Mouse (Mus musculus): ENCODE measurements around the gene Nfam1.
A peak's percentile ranks its signal among the peaks of the same experiment; 100 is the strongest.

The Nfam1 gene

GRCm38 (mm10) chr15:83038812-83039211 is 5.7 kb upstream of the Nfam1 start:
- no peak for DNase-seq (ENCODE audit: low read depth, low spot score)

DNA sequence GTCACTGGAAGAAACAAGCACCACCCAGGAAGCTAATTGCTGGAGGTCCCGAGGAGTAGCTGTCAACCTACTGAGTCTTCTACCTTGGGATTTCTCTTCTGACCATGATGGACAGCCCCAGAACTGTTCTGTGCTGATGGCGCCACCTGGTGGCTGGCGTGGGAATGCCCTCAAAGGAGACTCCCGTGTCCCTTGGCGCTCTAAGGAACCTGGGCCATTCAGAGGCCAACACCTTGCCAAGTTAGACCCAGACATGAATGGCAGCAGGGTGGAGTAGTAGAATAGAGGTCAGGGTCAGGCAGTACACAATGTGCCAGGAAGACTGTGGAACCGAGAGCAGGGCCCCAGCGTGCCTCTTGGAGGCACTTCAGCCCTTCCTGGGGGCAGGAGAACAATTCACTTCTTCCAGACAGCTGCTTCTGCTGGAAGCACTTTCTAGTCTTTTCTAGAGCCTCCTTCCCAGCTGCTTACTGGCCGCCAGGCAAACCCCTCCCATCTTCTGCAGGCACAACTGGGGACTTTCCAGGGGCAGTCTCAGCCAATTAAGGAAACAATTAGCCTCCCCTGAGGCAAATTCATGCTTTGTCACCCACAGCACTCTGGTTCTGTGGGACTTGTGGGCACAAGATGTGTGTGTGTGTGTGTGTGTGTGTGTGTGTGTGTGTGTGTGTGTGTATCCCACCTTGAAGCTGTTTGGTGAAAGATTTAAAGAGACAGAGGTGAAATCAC is 4.8 kb upstream of the Nfam1 start:
- no peak for DNase-seq (ENCODE audit: low read depth, low spot score)

DNA sequence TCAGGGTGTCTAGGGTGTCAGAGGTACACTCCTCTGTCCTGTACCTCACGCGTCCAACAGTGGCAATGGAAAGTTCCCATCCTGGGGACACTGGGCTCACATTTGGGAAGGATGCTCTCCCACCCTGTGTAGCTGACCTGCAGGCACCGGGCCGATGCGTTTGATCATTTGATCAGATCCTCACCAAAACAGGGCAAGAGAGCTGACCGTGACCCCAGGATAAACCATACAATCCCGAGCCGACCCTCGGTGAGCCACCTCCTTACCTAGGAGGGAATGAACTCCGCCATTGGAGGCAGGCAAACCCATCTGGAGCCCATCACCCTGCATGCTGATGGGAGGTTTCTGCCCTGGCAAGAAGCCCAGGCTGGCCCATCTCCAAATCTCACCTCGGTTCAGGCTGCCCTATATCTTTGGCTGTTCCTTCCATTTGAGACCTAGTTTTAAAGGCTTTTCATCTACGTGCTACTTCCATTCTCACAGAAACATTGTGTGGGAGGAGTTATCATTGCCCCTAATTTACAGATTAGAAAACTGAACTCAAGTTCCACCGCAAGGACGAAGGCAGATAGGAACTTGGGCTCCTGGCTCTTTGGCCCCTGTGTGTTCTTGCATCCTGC is 3.9 kb upstream of the Nfam1 start:
- no peak for DNase-seq (ENCODE audit: low read depth, low spot score)

- no peak for DNase-seq (ENCODE audit: low read depth, low spot score)
Observed at GRCm38 (mm10) chr15:83036089-83036488, 3.0 kb upstream of the Nfam1 start.

DNA sequence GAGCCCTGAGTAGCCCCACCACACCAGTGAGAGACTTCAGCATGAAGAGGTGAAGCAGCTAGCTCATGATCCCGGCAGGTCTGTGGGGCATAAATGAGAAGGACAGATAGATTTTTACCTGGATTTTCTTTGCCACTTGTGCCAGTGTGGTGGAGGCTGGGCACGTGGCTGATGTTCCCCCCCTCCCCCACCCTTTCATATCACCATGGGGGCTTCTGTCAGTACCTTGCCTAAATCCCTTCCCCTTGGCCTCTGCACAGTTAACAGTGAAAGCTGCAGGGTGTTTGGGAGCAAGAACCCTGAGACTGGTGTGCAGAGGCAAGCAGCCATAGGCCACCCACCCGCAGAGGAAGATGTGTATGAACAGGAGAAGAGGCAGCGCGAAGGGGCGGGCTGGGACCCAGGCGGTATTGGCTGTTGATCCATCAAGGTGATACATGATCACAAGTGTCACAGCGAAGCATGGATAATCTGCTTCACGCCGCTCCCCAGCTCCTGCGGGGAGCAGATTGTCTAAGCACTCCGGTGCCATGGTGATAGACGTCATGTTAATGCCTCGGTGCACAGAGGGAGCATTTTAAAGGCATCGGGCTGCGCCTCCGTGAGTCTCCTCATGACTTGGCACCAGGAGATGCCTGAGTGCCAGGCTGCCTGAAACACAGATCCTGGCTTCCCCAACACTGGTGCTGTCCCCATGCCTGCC is 1.3 kb upstream of the Nfam1 start:
- DNase-seq (ENCODE audit: low read depth, low spot score): no peak

- no peak for DNase-seq (ENCODE audit: low read depth, low spot score)
Observed at GRCm38 (mm10) chr15:83030884-83031283, 2.2 kb downstream of the Nfam1 start.

GRCm38 (mm10) chr15:83029725-83030718 is 3.1 kb downstream of the Nfam1 start:
- no peak for DNase-seq (ENCODE audit: low read depth, low spot score)

DNA sequence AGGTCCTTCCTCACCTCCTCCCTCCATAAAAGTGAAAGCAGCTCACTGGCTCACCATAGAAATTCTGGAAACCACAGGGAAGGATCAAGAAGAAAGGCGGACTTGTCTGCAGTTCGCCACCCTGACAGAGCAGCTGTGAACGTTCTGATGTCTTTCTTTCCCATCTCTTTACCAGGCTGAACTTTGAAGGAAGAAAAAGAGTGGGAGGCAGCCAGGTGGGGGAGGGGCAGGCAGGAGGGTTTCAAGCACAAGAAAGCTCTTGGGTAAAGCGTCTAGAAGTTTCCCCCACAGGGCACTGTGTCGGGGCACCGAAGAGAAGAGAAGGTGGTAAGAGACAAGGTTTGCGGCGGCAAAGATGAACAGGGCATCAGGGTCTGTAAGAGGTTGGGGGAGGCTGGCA is 7.0 kb downstream of the Nfam1 start:
- no peak for DNase-seq (ENCODE audit: low read depth, low spot score)

GRCm38 (mm10) chr15:83025041-83025760 is 7.9 kb downstream of the Nfam1 start:
- DNase-seq (ENCODE audit: low read depth, low spot score): no peak

- no peak for DNase-seq (ENCODE audit: low read depth, low spot score)
Observed at GRCm38 (mm10) chr15:83022947-83023346, 10.2 kb downstream of the Nfam1 start.

DNA sequence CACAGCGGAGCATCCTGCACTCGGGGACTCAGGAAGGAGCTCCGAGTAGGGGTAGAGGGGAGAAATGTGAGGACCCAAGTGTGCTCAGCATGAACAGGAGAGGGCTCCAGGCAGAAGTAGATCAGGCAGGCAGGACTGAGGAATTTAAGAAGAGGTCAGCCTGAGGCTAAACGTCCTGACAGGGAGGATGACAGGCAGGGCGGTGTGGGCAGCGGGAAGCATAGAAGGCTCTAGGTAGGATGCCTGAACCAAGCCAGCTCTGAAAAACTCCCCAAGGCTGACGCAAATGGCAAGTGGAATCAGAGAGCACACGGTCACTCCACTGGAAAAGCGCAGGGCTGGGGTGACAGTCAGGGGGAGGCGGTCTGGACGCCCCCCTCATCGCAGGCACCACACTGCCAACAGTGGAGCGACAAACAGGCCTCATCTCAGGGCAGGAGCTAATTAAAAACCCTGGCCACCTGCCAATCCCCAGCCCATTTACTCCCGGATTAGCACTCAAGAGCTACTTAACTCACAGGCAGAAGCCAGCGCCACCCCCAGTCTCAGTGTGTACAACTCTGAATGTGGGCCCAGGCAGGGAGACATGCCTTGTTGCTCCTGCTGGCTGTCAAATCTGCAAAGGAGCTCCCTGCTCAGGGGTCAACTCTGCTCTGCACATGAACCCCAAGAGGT is 22.0 kb downstream of the Nfam1 start:
- DNase-seq (ENCODE audit: low read depth, low spot score): peak; percentile 67

- no peak for DNase-seq (ENCODE audit: low read depth, low spot score)
Observed at GRCm38 (mm10) chr15:83010423-83010822, 22.7 kb downstream of the Nfam1 start.

DNA sequence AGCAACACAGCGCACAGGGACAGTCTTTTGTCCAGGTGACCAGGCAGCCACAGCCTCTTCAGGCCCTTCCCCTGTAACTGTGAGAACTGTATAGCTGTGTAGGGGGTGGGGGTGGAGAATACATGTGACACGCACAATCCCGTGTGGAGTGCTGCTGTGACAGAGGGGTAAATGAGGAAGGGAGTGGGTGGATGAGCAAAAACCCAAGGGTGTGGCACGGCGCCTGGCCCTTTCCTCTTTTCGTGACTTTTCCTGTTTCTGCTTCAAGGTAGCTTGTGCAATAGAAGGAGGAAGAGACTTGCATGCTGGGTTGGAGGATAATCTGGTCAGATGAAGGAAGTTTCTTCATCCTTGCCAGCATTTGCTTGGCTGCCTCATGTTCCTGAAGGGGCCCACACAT is 23.6 kb downstream of the Nfam1 start:
- no peak for DNase-seq (ENCODE audit: low read depth, low spot score)

- no peak for DNase-seq (ENCODE audit: low read depth, low spot score)
Observed at GRCm38 (mm10) chr15:83008761-83009423, 24.2 kb downstream of the Nfam1 start.

GRCm38 (mm10) chr15:83007346-83007920 is 25.7 kb downstream of the Nfam1 start:
- no peak for DNase-seq (ENCODE audit: low read depth, low spot score)

GRCm38 (mm10) chr15:83002665-83003548 is 30.2 kb downstream of the Nfam1 start:
- DNase-seq (ENCODE audit: low read depth, low spot score): peak; percentile 86

DNA sequence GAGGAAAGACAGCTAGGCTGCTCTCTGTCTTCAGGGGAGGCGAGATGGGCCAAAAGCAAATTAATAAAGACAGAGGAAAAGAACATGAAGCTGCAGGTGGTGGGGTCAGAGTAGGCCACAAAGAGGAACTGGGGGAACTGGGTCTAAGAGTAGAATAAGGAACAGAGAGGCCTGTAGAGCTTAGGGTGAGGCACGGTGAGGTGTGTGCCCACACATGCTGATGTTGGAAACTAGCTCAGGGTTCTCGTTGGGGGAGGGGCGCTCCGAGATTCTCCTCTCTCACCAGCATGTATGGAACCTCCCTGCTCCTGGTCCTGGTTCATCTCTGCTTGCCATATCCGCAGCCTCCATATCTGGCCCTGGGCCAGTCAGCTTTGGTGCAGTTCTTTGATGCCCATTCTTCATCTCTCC is 34.3 kb downstream of the Nfam1 start:
- no peak for DNase-seq (ENCODE audit: low read depth, low spot score)

DNA sequence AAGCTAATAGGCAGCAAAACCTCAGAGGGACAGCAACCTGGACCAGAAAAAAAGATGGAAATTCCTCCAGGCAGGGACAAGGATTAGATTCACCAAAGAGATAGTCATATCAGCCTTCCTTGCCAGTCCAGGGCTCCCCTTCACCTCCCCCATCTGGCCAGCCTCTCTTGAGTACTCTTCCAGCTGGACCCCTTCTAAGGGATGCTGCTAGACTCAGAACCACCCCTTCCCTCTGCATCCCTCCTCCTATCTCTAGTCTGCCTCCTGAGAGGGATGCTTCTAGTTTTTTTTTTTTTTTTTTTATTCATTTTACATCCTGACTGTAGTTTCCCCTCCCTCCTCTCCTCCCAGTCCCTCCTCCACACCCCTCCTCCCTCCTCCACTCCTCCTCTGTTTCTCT is 36.7 kb downstream of the Nfam1 start:
- DNase-seq (ENCODE audit: low read depth, low spot score): no peak
